Mouse (Mus musculus) small intestine, adult 2 months (tissue): ENCODE results near the gene Tmem221.

Experiments
- CTCF ChIP-seq: fragments of 200-500 bp; IDR thresholded peaks from 2 replicates; pipeline ENCODE4 v1.5.1; 2012; ENCODE audit warnings: low read depth, mild to moderate bottlenecking, control low read depth, inconsistent platforms, low read length, moderate library complexity, mixed read lengths; ENCODE audit not compliant: insufficient replicate concordance, insufficient read length; ENCODE audit errors: extremely low read depth
- POLR2A ChIP-seq: fragments of 200-500 bp; IDR thresholded peaks from 2 replicates; pipeline ENCODE4 v1.6.1; 2012; ENCODE audit warnings: low read depth, mild to moderate bottlenecking, control low read depth, inconsistent platforms, low read length, moderate library complexity

DNA sequence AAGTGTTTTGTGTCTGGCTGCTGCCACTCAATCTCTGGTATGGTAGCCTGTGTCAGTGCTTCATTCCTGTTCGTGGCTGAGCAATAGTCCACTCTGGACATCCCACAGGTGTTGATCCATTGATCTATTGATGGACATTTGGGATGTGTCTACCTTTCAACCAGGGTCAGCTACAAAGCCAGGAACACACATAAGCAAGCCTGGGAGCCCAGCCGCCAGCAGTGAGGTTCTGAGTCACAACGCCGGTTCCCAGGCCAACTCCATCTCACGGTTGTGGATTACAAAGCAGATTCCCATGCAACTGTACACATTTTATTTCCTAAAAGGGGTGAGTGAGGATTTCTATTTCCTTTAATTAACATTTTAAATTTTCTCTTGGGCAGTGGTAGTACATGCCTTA, 2.1 kb upstream of the Tmem221 start:
- TF ChIP-seq CTCF (no peak), POLR2A (no peak)
